Mouse (Mus musculus): ENCODE data around the gene Acsl1.

Acsl1 gene

DNA sequence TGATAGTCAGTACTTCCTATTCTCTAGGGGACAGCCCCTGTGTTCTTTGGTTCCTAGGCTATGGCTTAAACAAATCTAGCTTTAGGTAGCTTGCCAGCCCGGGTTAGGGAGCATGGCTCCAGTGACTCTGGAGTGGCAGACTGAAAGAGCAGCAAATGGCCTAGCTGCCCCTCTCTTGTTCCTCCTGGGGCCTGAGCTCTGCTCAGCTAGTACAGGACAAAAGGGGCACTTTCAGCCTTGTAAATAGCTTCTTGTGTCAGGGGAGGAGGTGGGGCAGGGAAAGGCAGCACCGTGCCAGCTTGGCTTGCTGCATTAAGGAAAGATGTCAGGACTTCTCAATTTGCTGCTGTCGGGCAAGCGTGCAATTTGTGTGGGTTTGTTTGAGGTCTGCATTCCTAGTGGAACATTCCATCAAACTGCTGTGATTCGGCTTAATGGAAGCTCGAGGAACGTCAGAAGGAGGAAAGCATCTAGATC, 17.3 kb downstream of the Acsl1 start:
- no peak for TF ChIP-seq GATA4 (IDR thresholded peaks at IDR 0.05; ENCODE audit: insufficient replicate concordance, low read length)

GRCm38 (mm10) chr8:46489196-46489595, 18.4 kb downstream of the Acsl1 start:
- TF ChIP-seq GATA4 (IDR thresholded peaks at IDR 0.05; ENCODE audit: insufficient replicate concordance, low read length): no peak

DNA sequence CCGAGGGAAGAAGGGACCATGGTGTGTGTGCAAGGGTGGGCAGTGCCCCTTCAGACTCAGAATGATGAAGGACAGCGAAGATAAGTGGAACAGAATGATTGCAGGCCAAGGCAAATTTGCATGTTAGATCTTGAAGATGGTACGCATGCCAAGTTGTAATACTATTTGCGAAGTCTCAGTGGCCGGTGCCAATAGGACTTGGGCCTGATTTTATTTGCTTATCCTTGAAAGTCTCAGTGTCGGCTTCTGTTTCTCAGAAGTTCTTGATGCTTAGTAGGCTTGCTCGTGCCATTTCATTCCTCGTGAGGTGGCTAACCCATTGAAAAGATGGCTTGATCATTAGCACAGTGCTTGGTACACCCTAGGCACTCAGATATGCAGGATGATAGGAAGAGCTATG, 19.4 kb downstream of the Acsl1 start:
- no peak for TF ChIP-seq GATA4 (IDR thresholded peaks at IDR 0.05; ENCODE audit: insufficient replicate concordance, low read length)

GRCm38 (mm10) chr8:46490821-46491220, 20.0 kb downstream of the Acsl1 start:
- TF ChIP-seq GATA4 (IDR thresholded peaks at IDR 0.05; ENCODE audit: insufficient replicate concordance, low read length): no peak

GRCm38 (mm10) chr8:46493495-46494170, 22.8 kb downstream of the Acsl1 start:
- no peak for TF ChIP-seq GATA4 (IDR thresholded peaks at IDR 0.05; ENCODE audit: insufficient replicate concordance, low read length)

GRCm38 (mm10) chr8:46496852-46497251, 26.0 kb downstream of the Acsl1 start:
- no peak for TF ChIP-seq GATA4 (IDR thresholded peaks at IDR 0.05; ENCODE audit: insufficient replicate concordance, low read length)

- TF ChIP-seq GATA4 (IDR thresholded peaks at IDR 0.05; ENCODE audit: insufficient replicate concordance, low read length): no peak
Measured at GRCm38 (mm10) chr8:46497314-46498011, 26.6 kb downstream of the Acsl1 start.

GRCm38 (mm10) chr8:46499376-46500061, 28.7 kb downstream of the Acsl1 start:
- TF ChIP-seq GATA4 (IDR thresholded peaks at IDR 0.05; ENCODE audit: insufficient replicate concordance, low read length): no peak

- TF ChIP-seq GATA4 (IDR thresholded peaks at IDR 0.05; ENCODE audit: insufficient replicate concordance, low read length): no peak
Measured at GRCm38 (mm10) chr8:46502333-46503071, 31.7 kb downstream of the Acsl1 start.

- TF ChIP-seq GATA4 (IDR thresholded peaks at IDR 0.05; ENCODE audit: insufficient replicate concordance, low read length): no peak
Measured at GRCm38 (mm10) chr8:46503072-46503695, 32.3 kb downstream of the Acsl1 start.

GRCm38 (mm10) chr8:46504196-46504595, 33.4 kb downstream of the Acsl1 start:
- no peak for TF ChIP-seq GATA4 (IDR thresholded peaks at IDR 0.05; ENCODE audit: insufficient replicate concordance, low read length)

- TF ChIP-seq GATA4 (IDR thresholded peaks at IDR 0.05; ENCODE audit: insufficient replicate concordance, low read length): no peak
Measured at GRCm38 (mm10) chr8:46508488-46509395, 37.9 kb downstream of the Acsl1 start.

GRCm38 (mm10) chr8:46509474-46509873, 38.6 kb downstream of the Acsl1 start:
- TF ChIP-seq GATA4 (IDR thresholded peaks at IDR 0.05; ENCODE audit: insufficient replicate concordance, low read length): no peak

DNA sequence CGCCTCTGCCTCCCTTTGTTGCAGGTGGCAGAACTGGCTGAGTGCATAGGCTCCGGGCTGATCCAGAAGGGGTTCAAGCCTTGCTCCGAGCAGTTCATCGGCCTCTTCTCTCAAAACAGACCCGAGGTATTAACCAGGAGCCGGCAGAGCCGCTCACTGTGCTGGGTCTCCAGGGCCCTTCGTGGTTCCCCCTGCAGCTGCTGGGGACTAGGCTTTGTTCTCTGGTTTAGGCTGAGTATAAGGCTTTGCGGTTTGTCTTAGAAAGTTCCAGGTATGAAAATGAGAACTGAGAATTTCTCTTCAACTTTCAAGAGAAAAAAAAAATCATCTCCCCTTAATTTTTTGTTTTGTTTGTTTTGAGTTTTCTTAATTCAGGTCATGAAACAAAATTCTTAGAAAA, 40.5 kb downstream of the Acsl1 start:
- TF ChIP-seq GATA4 (IDR thresholded peaks at IDR 0.05; ENCODE audit: insufficient replicate concordance, low read length): no peak

Data from liver, adult (tissue).